Mouse (Mus musculus) olfactory bulb, adult 2 months (tissue): Measurements from ENCODE around the gene Prss34. TPM values are rescaled to one million over a fixed set of nuclear protein-coding genes. Genes with fewer than 3 reads are reported as not detected.

Experiments used
- H3K27ac ChIP-seq: fragments of 200-500 bp; 2 replicates; pipeline ENCODE4 v1.5.1; 2012; ENCODE audit warnings: low read depth, low read length; ENCODE audit not compliant: insufficient read depth
- H3K4me1 ChIP-seq: fragments of 200-500 bp; 2 replicates; pipeline ENCODE4 v1.6.1; 2012; ENCODE audit warnings: low read length; ENCODE audit not compliant: control insufficient read depth, insufficient read depth
- H3K4me3 ChIP-seq: fragments of 200-500 bp; 2 replicates; pipeline ENCODE4 v1.5.1; 2012; ENCODE audit warnings: mild to moderate bottlenecking, low read depth, low read length, moderate library complexity; ENCODE audit not compliant: insufficient read depth
- CTCF ChIP-seq: fragments of 200-500 bp; IDR thresholded peaks from 2 replicates; pipeline ENCODE4 v1.5.1; 2012; ENCODE audit warnings: low read depth, mild to moderate bottlenecking, low read length, moderate library complexity; ENCODE audit not compliant: insufficient read depth
- POLR2A ChIP-seq: fragments of 200-500 bp; IDR thresholded peaks from 2 replicates; pipeline ENCODE4 v1.6.1; 2012; ENCODE audit warnings: mild to moderate bottlenecking, low read depth, low read length, moderate library complexity; ENCODE audit not compliant: insufficient read depth
- WGBS: fragments of 180-500 bp; shearing (Covaris S2); methylation state at CpG from one replicate; pipeline ENCODE4 v1.1.7; 2018; 5-methylcytosine and 5-hydroxymethylcytosine counted together
- polyA plus RNA-seq: library from polyadenylated mRNA; stranded (reverse); fragments of >200 nt; gene quantifications from 2 replicates; pipeline ENCODE4 v1.2.4, GENCODE M21; 2012; ENCODE audit warnings: low replicate concordance; ENCODE audit not compliant: missing spikeins, insufficient read depth, insufficient read length

The Prss34 gene
- polyA plus RNA-seq, 1 experiment = not detected

DNA sequence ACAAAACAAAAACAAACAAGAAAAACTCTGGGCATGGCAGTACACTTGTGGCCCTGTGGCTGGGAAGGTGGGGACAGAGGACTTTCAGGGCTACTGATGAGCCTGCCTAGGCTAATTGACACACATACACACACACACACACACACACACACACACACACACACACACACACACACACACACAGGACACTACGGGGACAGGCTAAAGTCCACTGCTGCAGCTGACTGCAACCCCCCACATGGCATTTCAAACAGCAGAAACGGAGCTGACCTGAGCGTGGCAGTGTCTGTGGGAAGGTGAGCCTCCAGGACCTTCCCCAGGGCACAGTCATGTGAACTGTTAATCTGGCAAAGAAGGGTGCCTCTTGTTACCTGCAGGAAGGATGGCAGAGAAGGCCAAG lies 43.3 kb downstream of the Prss34 start:
- TF ChIP-seq CTCF = no peak
- no peak for TF ChIP-seq POLR2A
- Histone ChIP-seq H3K27ac (no peak overlapping the region), H3K4me3 (no peak overlapping the region), H3K4me1 (peaks cover 4% of the 10 kb centered on the region; the same call in 1 of the 2 replicates)
- 72% methylated on average over 3 of the region's 3 CpGs for WGBS

DNA sequence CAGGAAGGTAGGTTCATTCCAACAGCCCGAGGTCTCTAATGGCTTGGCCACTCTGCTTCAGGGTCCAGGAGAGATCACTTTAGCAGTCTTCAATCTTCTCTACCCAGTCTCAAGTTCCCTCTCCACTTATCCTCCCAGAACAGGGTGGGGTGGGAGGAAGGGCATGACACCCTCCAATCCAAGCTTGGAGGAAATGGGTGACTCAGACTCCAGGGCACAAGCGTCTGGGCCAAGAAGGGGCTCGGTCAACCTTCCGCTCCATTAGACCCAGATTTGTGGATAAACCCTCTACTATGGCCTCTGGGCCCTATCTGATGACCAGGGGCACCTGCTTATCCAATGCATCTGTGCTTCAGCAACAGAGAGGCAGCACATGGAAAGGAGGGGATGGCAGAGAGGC lies 47.3 kb downstream of the Prss34 start, which contains the start of gene Tpsab1:
TSS of gene Tpsab1 (minus strand) at position 101 of the 400 bp plus-strand sequence.
- H3K4me1 ChIP-seq = no peaks in the 10 kb centered on the region
- TF ChIP-seq POLR2A = no peak
- no peak for TF ChIP-seq CTCF
- no peak within 1 kb of the TSS for H3K4me3 ChIP-seq
- H3K27ac ChIP-seq = no peak within 1 kb of the TSS
- WGBS = 88% methylated on average over 4 of the region's 4 CpGs

Other genes starting within 250 kb of the Prss34 start
- gene Tmem204, start 214.8 kb upstream of the Prss34 start, polyA plus RNA-seq = not detected in 2 replicates
- gene Telo2, start 182.4 kb upstream of the Prss34 start, polyA plus RNA-seq = not detected in 2 replicates
- not detected in 2 replicates for gene Ptx4, start 177.6 kb upstream of the Prss34 start, polyA plus RNA-seq
- not detected in 2 replicates for gene Clcn7, start 165.0 kb upstream of the Prss34 start, polyA plus RNA-seq
- not detected in 2 replicates for gene Ccdc154, start 135.9 kb upstream of the Prss34 start, polyA plus RNA-seq
- gene Gm38655, start 122.9 kb upstream of the Prss34 start, polyA plus RNA-seq = not detected in 2 replicates
- not detected in 2 replicates for gene BC003965, start 113.8 kb upstream of the Prss34 start, polyA plus RNA-seq
- gene Unkl, start 110.0 kb upstream of the Prss34 start, polyA plus RNA-seq = not detected in 2 replicates
- not detected in 2 replicates for gene Gnptg, start 58.3 kb upstream of the Prss34 start, polyA plus RNA-seq
- gene Tsr3, start 58.2 kb upstream of the Prss34 start, polyA plus RNA-seq = not detected in 2 replicates
- gene Baiap3, start 42.0 kb upstream of the Prss34 start, polyA plus RNA-seq = not detected in 2 replicates
- gene Ube2i, start 23.8 kb upstream of the Prss34 start, polyA plus RNA-seq = 452 TPM in 1 of 2 replicates, not detected in the other
- not detected in 2 replicates for gene Prss28, start 10.3 kb downstream of the Prss34 start, polyA plus RNA-seq
- not detected in 2 replicates for gene Prss29, start 20.3 kb downstream of the Prss34 start, polyA plus RNA-seq
- not detected in 2 replicates for gene Tpsab1, start 47.2 kb downstream of the Prss34 start, polyA plus RNA-seq
- gene Tpsb2, start 67.9 kb downstream of the Prss34 start, polyA plus RNA-seq = not detected in 2 replicates
- gene Tpsg1, start 70.9 kb downstream of the Prss34 start, polyA plus RNA-seq = not detected in 2 replicates
- gene Cacna1h, start 135.4 kb downstream of the Prss34 start, polyA plus RNA-seq = not detected in 2 replicates
- gene Tekt4, start 156.2 kb downstream of the Prss34 start, polyA plus RNA-seq = not detected in 2 replicates
- not detected in 2 replicates for gene Sstr5, start 198.9 kb downstream of the Prss34 start, polyA plus RNA-seq